Mouse (Mus musculus) spleen, embryonic (tissue): ENCODE data around the gene P3h3.

Experiments
- CTCF ChIA-PET: fragments of 350-600 bp; sonication (Branson Sonifier 250); formaldehyde crosslinking; loops from one replicate; lab custom pipeline; 2022; lab: Charles Lee

Gene P3h3

GRCm38 (mm10) chr6:124874348-124874747 is 16.8 kb upstream of the P3h3 start:
- CTCF ChIA-PET: interaction anchor here (0.6 kb wide), 1 partner anchor 23 kb away, joined by 4 read pairs; no protein-coding TSS in a partner anchor

GRCm38 (mm10) chr6:124866560-124866959 is 9.0 kb upstream of the P3h3 start:
- CTCF ChIA-PET: interaction anchor here (0.5 kb wide), 1 partner anchor 26 kb away, joined by 4 read pairs; no protein-coding TSS in a partner anchor

- CTCF ChIA-PET: no interaction called here
Observed at GRCm38 (mm10) chr6:124865766-124866362, 8.3 kb upstream of the P3h3 start.

- CTCF ChIA-PET: interaction anchor here (0.7 kb wide), 1 partner anchor 30 kb away, joined by 4 read pairs; no protein-coding TSS in a partner anchor
Observed at GRCm38 (mm10) chr6:124863658-124864298, 6.2 kb upstream of the P3h3 start, which contains the start of gene Gpr162. Gpr162 (minus strand) TSS chr6:124863983.

- CTCF ChIA-PET: no interaction called here
Observed at GRCm38 (mm10) chr6:124863125-124863657, 5.6 kb upstream of the P3h3 start.

- CTCF ChIA-PET: interaction anchor here (0.7 kb wide), 1 partner anchor 211 kb away, joined by 4 read pairs; no protein-coding TSS in a partner anchor
Observed at GRCm38 (mm10) chr6:124862406-124863124, 5.0 kb upstream of the P3h3 start.

GRCm38 (mm10) chr6:124861802-124862201 is 4.2 kb upstream of the P3h3 start:
- CTCF ChIA-PET: interaction anchor here (0.7 kb wide), 1 partner anchor 212 kb away, joined by 4 read pairs; no protein-coding TSS in a partner anchor

- CTCF ChIA-PET: no interaction called here
Observed at GRCm38 (mm10) chr6:124861266-124861665, 3.7 kb upstream of the P3h3 start.

- CTCF ChIA-PET: no interaction called here
Observed at GRCm38 (mm10) chr6:124860511-124860910, 3.0 kb upstream of the P3h3 start.

- CTCF ChIA-PET: interaction anchor here (0.7 kb wide), 1 partner anchor 14 kb away, joined by 3 read pairs; no protein-coding TSS in a partner anchor
Observed at GRCm38 (mm10) chr6:124859725-124860124, 2.2 kb upstream of the P3h3 start.

- CTCF ChIA-PET: interaction anchor here (0.5 kb wide), 1 partner anchor 29 kb away, joined by 3 read pairs; no protein-coding TSS in a partner anchor
Observed at GRCm38 (mm10) chr6:124858561-124859318, 1.2 kb upstream of the P3h3 start.

- CTCF ChIA-PET: interaction anchor here (0.5 kb wide), 1 partner anchor 30 kb away, joined by 3 read pairs; no protein-coding TSS in a partner anchor
Observed at GRCm38 (mm10) chr6:124857840-124858530, 433 bp upstream of the P3h3 start.

GRCm38 (mm10) chr6:124856321-124856720 is 1.2 kb downstream of the P3h3 start:
- CTCF ChIA-PET: no interaction called here

GRCm38 (mm10) chr6:124854647-124855046 is 2.9 kb downstream of the P3h3 start:
- CTCF ChIA-PET: no interaction called here

- CTCF ChIA-PET: interaction anchor here (0.7 kb wide), 2 partner anchors 16 to 146 kb away, joined by 3 to 11 read pairs; no protein-coding TSS in a partner anchor
Observed at GRCm38 (mm10) chr6:124850535-124850934, 7.0 kb downstream of the P3h3 start.

- CTCF ChIA-PET: no interaction called here
Observed at GRCm38 (mm10) chr6:124847305-124847704, 10.2 kb downstream of the P3h3 start.

GRCm38 (mm10) chr6:124840241-124841167 is 17.0 kb downstream of the P3h3 start, which contains the start of gene Gnb3:
Gnb3 (minus strand) TSS chr6:124840275.
- CTCF ChIA-PET: interaction anchor here (0.5 kb wide), 1 partner anchor 10 kb away, joined by 3 read pairs; no protein-coding TSS in a partner anchor

GRCm38 (mm10) chr6:124839805-124840204 is 17.7 kb downstream of the P3h3 start:
- CTCF ChIA-PET: interaction anchor here (0.5 kb wide), 1 partner anchor 9 kb away, joined by 3 read pairs; no protein-coding TSS in a partner anchor

GRCm38 (mm10) chr6:124836411-124836810 is 21.1 kb downstream of the P3h3 start:
- CTCF ChIA-PET: no interaction called here
